Mouse (Mus musculus): ENCODE results near the gene Gm525.
"Not testable (repeated sequence)": the region's sequence is repeated elsewhere in the genome, so short reads cannot be mapped to it uniquely, and the experiment has no call there.

Gene Gm525

GRCm38 (mm10) chr11:89064312-89064711 is 9.3 kb upstream of the Gm525 start:
- DNase-seq (ENCODE audit: low spot score), result no peak

DNA sequence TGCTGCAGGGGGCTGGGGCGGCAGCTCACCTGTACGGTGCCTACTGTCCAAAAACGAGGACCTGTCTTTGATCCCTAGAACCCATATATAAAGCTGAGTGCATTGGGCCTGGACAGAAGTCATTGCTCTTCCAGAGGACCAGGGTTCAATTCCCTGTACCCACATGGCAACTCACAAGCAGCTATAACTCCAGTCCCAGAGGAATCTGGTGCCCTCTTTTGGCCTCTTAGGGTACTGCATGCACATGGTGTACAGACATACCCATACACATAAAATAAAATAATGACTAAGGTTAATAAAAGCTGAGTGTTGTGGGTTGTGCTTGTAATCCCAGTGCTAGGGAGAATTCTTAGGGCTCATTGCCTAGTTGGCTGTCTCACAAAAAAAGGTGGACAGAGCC is 8.3 kb upstream of the Gm525 start:
- no peak for DNase-seq (ENCODE audit: low spot score)

DNA sequence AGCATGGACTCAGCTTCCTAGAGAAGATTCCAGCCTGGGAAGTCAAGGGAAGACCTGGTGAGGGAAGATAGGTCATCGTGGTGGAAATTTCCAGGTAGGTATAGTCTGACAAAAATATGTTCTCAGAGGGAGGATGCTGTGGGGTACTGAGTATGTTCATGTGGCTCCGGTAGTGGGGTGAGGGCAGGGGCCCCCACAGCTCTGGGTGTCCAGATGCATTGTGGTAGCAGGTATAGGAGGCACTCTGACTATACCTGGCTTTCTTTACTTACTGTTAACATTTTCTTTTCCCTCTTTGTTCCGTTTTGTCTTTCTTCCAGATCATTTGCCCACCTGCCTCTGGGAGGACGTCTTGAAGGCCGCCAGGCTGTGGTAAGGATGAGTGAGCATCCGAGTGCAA is 7.5 kb upstream of the Gm525 start:
- DNase-seq (ENCODE audit: low spot score), result no peak

- no peak for DNase-seq (ENCODE audit: low spot score)
Observed at GRCm38 (mm10) chr11:89066750-89067149, 6.9 kb upstream of the Gm525 start, which contains the start of gene Dgke. Dgke (minus strand) TSS chr11:89066850.

DNA sequence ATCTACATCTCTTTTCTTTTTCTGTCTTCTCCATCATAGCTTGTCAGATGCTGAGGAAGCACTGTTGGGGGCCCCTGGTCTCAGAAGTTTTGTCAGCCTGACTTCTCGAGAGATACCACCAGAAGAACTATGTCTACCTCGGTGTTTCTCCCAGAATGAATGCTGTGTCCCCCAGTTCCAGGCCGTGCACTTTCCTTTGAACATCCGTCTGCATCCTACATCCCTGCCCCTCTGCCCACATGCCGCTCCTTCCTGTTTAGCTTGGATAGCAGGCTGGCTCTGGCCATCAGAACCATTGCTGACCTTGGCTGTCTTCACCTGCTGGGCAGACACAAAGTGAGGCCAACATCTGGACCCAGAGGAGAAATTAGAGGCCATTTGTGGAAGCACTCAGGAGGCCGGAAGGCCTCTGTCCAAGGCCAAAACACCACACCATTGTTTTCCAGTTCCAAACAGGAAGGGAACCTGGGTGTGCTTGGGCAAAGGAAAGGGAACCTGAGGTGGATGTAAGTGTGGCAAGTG is 6.3 kb upstream of the Gm525 start:
- no peak for DNase-seq (ENCODE audit: low spot score)

DNA sequence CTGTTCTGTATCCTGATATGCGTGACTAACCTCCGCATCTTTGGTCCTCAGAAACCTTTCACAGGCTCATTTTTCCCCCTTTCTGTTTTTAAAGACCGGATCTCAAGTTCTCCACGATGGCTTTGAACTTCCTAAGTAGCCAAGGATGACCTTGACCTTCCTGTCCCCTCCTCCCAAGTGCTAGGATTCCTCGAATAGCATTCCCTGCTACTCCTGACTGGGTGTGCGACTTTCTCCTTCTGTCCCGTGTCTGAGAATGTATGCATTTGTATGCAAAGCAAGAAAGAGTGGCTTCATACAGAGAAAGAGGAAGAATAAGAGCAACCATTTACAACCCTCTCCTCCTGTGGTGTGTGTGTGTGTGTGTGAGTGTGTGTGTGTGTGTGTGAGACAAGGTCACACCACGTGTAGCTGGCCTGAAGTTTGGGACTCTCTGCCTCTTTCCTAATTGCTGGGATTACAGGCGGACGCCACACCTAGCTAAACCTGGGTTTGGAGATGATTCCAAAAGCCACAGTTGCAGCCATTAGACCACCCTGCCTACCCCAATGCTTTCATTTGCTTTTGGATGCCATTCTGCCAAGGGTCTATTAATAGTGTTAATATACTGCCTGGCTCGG is 5.7 kb upstream of the Gm525 start:
- no peak for DNase-seq (ENCODE audit: low spot score)

- no peak for DNase-seq (ENCODE audit: low spot score)
Observed at GRCm38 (mm10) chr11:89068649-89069048, 5.0 kb upstream of the Gm525 start.

- DNase-seq (ENCODE audit: low spot score), result peak; percentile 56
Observed at GRCm38 (mm10) chr11:89069303-89069702, 4.3 kb upstream of the Gm525 start.

DNA sequence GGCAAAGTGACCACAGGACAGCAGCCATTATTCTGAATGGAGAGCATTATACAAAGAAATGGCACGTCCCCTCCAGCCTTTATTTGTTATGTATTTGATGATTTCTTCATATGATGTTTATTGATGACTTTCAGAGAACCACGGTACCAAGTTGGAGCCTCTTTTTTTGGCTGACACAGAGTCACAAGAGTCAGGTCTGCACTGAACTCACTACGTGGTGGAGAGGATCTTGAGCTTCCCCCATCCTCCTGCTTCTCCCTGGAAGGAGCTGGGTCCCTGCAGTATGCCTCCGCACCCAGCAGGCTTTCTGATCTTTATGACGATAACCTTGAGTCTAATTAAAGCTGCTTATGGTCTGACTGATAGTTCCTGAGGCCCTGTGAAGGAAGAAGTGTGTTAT is 2.1 kb upstream of the Gm525 start:
- DNase-seq (ENCODE audit: low spot score), result no peak

GRCm38 (mm10) chr11:89074783-89075413 is 1.3 kb downstream of the Gm525 start:
- no peak for DNase-seq (ENCODE audit: low spot score)

GRCm38 (mm10) chr11:89076370-89076821 is 2.8 kb downstream of the Gm525 start:
- DNase-seq (ENCODE audit: low spot score), result no peak

GRCm38 (mm10) chr11:89077601-89078000 is 4.0 kb downstream of the Gm525 start:
- DNase-seq (ENCODE audit: low spot score), result no peak

- no peak for DNase-seq (ENCODE audit: low spot score)
Observed at GRCm38 (mm10) chr11:89078305-89078704, 4.7 kb downstream of the Gm525 start.

- DNase-seq (ENCODE audit: low spot score), result no peak
Observed at GRCm38 (mm10) chr11:89078996-89079680, 5.5 kb downstream of the Gm525 start.

DNA sequence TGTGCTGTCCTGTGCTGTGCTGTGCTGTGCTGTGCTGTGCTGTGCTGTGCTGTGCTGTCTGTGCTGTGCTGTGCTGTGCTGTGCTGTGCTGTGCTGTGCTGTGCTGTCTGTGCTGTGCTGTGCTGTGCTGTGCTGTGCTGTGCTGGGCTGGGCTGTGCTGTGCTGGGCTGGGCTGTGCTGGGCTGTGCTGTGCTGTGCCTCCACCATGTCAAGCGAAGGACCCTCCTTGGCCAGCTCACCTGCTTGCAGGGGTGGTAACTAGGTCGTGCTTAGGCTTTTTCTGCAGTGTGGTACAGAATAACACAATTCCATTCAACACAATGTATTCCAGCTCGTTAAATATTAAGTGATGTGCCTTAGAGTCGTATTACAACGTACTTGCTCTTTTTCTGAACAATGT is 8.3 kb downstream of the Gm525 start:
- DNase-seq (ENCODE audit: low spot score), result not testable (repeated sequence)

GRCm38 (mm10) chr11:89082691-89083090 is 9.1 kb downstream of the Gm525 start:
- DNase-seq (ENCODE audit: low spot score), result not testable (repeated sequence)

GRCm38 (mm10) chr11:89084601-89085000 is 11.0 kb downstream of the Gm525 start:
- DNase-seq (ENCODE audit: low spot score), result peak; percentile 34

- DNase-seq (ENCODE audit: low spot score), result no peak
Observed at GRCm38 (mm10) chr11:89086208-89086809, 12.7 kb downstream of the Gm525 start.

DNA sequence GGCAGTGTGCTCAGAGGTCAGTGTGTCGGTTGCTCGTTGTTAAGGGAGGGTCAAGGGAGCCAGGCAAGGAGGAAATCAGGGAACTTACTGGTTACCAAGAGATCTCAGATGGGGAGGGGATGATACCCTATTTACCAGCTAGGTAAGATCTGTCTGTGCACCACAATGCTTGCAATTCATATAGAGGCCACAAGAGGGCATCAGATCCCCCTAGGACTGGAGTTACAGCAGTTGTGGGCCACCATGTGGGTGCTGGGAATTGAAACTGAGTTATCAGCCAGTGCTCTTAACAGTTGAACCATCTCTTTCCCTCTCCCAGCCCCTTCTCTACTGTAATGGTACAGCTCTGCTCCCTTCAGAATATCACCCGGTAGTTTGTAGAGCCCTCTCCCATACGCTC is 15.1 kb downstream of the Gm525 start:
- no peak for DNase-seq (ENCODE audit: low spot score)

DNA sequence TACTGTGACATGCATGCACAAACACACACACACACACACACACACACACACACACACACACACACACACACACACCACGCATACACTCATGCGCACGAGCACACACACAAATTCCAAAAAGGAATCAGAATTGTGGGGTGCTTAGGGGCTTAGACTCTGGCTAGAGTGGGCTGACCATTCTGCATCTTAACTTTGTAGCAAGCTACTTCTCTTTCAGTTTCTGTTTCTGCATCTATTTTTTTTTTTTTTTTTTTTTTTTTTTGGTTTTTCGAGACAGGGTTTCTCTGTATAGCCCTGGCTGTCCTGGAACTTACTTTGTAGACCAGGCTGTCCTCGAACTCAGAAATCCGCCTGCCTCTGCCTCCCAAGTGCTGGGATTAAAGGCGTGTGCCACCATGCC is 16.7 kb downstream of the Gm525 start:
- not testable (repeated sequence) for DNase-seq (ENCODE audit: low spot score)

DNA sequence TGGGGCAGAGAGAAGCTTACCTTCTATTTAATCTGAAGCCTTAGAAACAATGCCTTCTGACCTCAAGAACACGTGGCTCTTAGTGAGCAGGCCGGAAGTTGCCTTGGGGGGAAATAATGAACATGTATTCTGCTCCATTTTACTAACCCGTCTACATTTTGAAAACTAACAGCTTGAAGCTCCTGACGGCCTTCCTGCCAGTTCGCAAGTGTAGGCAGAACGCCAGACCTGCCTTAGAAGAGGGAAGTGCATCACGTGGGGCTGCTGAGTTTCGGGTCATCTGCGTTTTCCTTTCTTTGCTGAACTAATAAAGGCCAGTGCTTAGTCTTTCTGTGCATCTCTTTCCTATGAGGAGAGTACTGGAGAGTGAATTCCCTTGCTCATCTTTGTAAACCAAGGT is 19.1 kb downstream of the Gm525 start:
- DNase-seq (ENCODE audit: low spot score), result peak; percentile 31

GRCm38 (mm10) chr11:89095306-89095705 is 21.7 kb downstream of the Gm525 start:
- no peak for DNase-seq (ENCODE audit: low spot score)

GRCm38 (mm10) chr11:89097292-89097691 is 23.7 kb downstream of the Gm525 start:
- not testable (repeated sequence) for DNase-seq (ENCODE audit: low spot score)
